Mouse (Mus musculus) neutrophil, adult 65 days (primary cell): ENCODE results near the gene Ccl17. TPM values are rescaled to one million over a fixed set of nuclear protein-coding genes. Genes with fewer than 3 reads are reported as not detected.

Experiments
- total RNA-seq: library from RNA; stranded (reverse); gene quantifications from 2 replicates; pipeline ENCODE4 v1.2.4, GENCODE M21; 2023

The Ccl17 gene
- not detected in 2 replicates for total RNA-seq

GRCm38 (mm10) chr8:94810153-94810552 is at the start of gene Ccl17:
Gene Ccl17, plus strand, starts transcription at chr8:94810453.

GRCm38 (mm10) chr8:94771941-94772670 is 38.1 kb upstream of the Ccl17 start, which contains the start of gene Cx3cl1:
Gene Cx3cl1, plus strand, starts transcription at chr8:94772009.

GRCm38 (mm10) chr8:94837662-94838574 is 27.7 kb downstream of the Ccl17 start, which contains the start of the genes Coq9 and Ciapin1:
Gene Coq9, plus strand, starts transcription at chr8:94838321.
Gene Ciapin1, minus strand, starts transcription at chr8:94838358.

GRCm38 (mm10) chr8:94857346-94858173 is 47.3 kb downstream of the Ccl17 start, which contains the start of gene Polr2c:
Gene Polr2c, plus strand, starts transcription at chr8:94857450.

Other genes with a start within 250 kb of the Ccl17 start
- 24.1 and 26.2 TPM in 2 replicates for gene Rspry1, start 208.5 kb upstream of the Ccl17 start, total RNA-seq
- gene Fam192a, start 208.5 kb upstream of the Ccl17 start, total RNA-seq, result 21.8 and 24.0 TPM in 2 replicates
- 99.9 and 112 TPM in 2 replicates for gene Arl2bp, start 143.9 kb upstream of the Ccl17 start, total RNA-seq
- gene Pllp, start 114.2 kb upstream of the Ccl17 start, total RNA-seq, result not detected in 2 replicates
- not detected in 2 replicates for gene Ccl22, start 64.9 kb upstream of the Ccl17 start, total RNA-seq
- gene Cx3cl1, start 38.4 kb upstream of the Ccl17 start, total RNA-seq, result not detected in 2 replicates
- 20.1 and 22.0 TPM in 2 replicates for gene Coq9, start 27.9 kb downstream of the Ccl17 start, total RNA-seq
- gene Ciapin1, start 27.9 kb downstream of the Ccl17 start, total RNA-seq, result 44.8 and 46.9 TPM in 2 replicates
- gene Polr2c, start 47.0 kb downstream of the Ccl17 start, total RNA-seq, result 35.4 and 45.1 TPM in 2 replicates
- gene Dok4, start 65.9 kb downstream of the Ccl17 start, total RNA-seq, result 1.1 and 1.5 TPM in 2 replicates
- 1.8 and 2.9 TPM in 2 replicates for gene Ccdc102a, start 107.6 kb downstream of the Ccl17 start, total RNA-seq
- 9.5 and 12.4 TPM in 2 replicates for gene Adgrg5, start 113.2 kb downstream of the Ccl17 start, total RNA-seq
- 6.2 and 9.2 TPM in 2 replicates for gene Adgrg1, start 164.3 kb downstream of the Ccl17 start, total RNA-seq
- 175 and 211 TPM in 2 replicates for gene Adgrg3, start 207.2 kb downstream of the Ccl17 start, total RNA-seq
- gene Drc7, start 244.7 kb downstream of the Ccl17 start, total RNA-seq, result 0.73 and 1.2 TPM in 2 replicates